Mouse (Mus musculus) limb, embryonic 14.5 days (tissue): ENCODE results near the gene Dmrt2. TPM values are rescaled to one million over a fixed set of nuclear protein-coding genes. Genes with fewer than 3 reads are reported as not detected.

ENCODE experiments used
- ATAC-seq: fragments of 200-750 bp; cut with Nextera tagmentation; 2 replicates; pipeline ENCODE4 v1.8.0; 2017; ENCODE audit warnings: low read depth, moderate number of reproducible peaks, moderate TSS enrichment; ENCODE audit not compliant: low FRiP score
- DNase-seq: peaks from one replicate; pipeline ENCODE4 v3.0.0-alpha.2; 2015; ENCODE audit warnings: low spot score
- H3K27ac ChIP-seq: fragments of 300-500 bp; sonication (generic); replicated peaks from 2 replicates; pipeline ENCODE4 v1.5.1; 2014; ENCODE audit warnings: low read depth, mild to moderate bottlenecking, low read length, moderate library complexity, mixed read lengths
- H3K27me3 ChIP-seq: fragments of 300-500 bp; sonication (generic); 2 replicates; pipeline ENCODE4 v1.6.1; 2014; ENCODE audit warnings: low read length, mixed read lengths; ENCODE audit not compliant: control insufficient read depth, insufficient read depth
- H3K36me3 ChIP-seq: fragments of 300-500 bp; sonication (generic); 2 replicates; pipeline ENCODE4 v1.6.1; 2014; ENCODE audit warnings: mild to moderate bottlenecking, low read length, moderate library complexity, mixed read lengths; ENCODE audit not compliant: control insufficient read depth, insufficient read depth
- H3K4me1 ChIP-seq: fragments of 300-500 bp; sonication (generic); 2 replicates; pipeline ENCODE4 v1.6.1; 2014; ENCODE audit warnings: antibody characterized with exemption, low read length, mixed read lengths; ENCODE audit not compliant: control insufficient read depth, insufficient read depth
- H3K4me2 ChIP-seq: fragments of 300-500 bp; sonication (generic); replicated peaks from 2 replicates; pipeline ENCODE4 v1.6.1; 2014; ENCODE audit warnings: low read depth, mild to moderate bottlenecking, low read length, moderate library complexity; ENCODE audit not compliant: severe bottlenecking
- H3K4me3 ChIP-seq: fragments of 300-500 bp; sonication (generic); replicated peaks from 2 replicates; pipeline ENCODE4 v1.5.1; 2014; ENCODE audit warnings: low read length
- H3K9ac ChIP-seq: fragments of 300-500 bp; sonication (generic); 2 replicates; pipeline ENCODE4 v1.6.1; 2014; ENCODE audit warnings: mild to moderate bottlenecking, low read depth, low read length, moderate library complexity; ENCODE audit not compliant: severe bottlenecking
- H3K9me3 ChIP-seq: fragments of 300-500 bp; sonication (generic); 2 replicates; pipeline ENCODE4 v1.6.1; 2016; ENCODE audit warnings: low read length; ENCODE audit not compliant: control insufficient read depth
- POLR2A ChIP-seq: fragments of 200-500 bp; IDR thresholded peaks from 2 replicates; pipeline ENCODE4 v1.8.0; 2012; ENCODE audit warnings: inconsistent platforms, mild to moderate bottlenecking, moderate library complexity, borderline replicate concordance; ENCODE audit not compliant: insufficient read depth, insufficient read length; ENCODE audit errors: extremely low read depth
- WGBS: fragments of 180-500 bp; shearing (Covaris S2); extraction: QIAGEN DNeasy Blood & Tissue Kit; methylation state at CpG from one replicate; pipeline ENCODE4 v1.1.7; 2014; 5-methylcytosine and 5-hydroxymethylcytosine counted together
- polyA plus RNA-seq, 2 experiments: library from polyadenylated mRNA; depleted of rRNA in 1 of 2; stranded (reverse) in 1 of 2; unstranded in 1 of 2; fragments of >200 nt; fragmentation: Nextera tagmentation in 1 of 2; extraction: Ambion mirVana in 1 of 2; gene quantifications; 2 replicates each; pipeline versions ENCODE4 v1.2.1 to v1.2.3; 2012 to 2014

The Dmrt2 gene
- polyA plus RNA-seq, 2 experiments, result 22.6 to 32.6 TPM

DNA sequence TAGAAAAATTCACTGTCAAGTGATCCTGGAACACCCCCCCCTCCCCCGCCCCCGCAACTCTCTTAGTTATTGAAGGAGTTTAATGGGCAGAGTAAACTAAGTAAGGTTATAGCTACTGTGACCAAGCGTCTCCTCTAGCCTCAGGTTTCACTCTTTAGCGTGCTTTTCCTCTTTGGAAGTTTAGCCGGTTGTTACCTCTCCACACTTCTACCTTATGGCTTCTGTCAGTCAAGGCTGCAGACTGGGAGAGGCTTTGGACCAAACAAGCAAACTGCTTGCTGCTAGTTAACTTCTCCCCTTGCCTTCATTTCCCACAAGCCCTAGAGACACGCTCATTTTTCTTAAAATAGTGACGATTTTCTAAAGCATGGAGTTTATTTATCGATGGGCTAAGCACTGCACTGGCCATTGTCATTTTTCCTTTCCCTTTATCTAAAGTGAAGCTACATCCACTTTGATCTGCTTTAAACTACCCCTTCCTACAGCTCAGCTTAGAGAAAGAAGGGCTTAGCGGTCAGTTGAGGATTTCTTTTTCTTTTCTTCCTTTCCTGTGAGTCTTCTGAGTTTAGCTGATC, 3.7 kb downstream of the Dmrt2 start:
- Histone ChIP-seq H3K4me2 (no peak overlapping the region), H3K4me3 (peak overlapping the region; percentile 53), H3K27me3 (peaks cover 70% of the 10 kb centered on the region), H3K36me3 (no peaks in the 10 kb centered on the region), H3K27ac (no peak overlapping the region), H3K4me1 (peaks cover 15% of the 10 kb centered on the region; the same call in 1 of the 2 replicates), H3K9ac (no peak overlapping the region), H3K9me3 (no peaks in the 10 kb centered on the region)
- TF ChIP-seq POLR2A, result no peak
- DNase-seq (no peak), ATAC-seq (no peak)
- WGBS, result 11% methylated on average over 9 of the region's 9 CpGs

DNA sequence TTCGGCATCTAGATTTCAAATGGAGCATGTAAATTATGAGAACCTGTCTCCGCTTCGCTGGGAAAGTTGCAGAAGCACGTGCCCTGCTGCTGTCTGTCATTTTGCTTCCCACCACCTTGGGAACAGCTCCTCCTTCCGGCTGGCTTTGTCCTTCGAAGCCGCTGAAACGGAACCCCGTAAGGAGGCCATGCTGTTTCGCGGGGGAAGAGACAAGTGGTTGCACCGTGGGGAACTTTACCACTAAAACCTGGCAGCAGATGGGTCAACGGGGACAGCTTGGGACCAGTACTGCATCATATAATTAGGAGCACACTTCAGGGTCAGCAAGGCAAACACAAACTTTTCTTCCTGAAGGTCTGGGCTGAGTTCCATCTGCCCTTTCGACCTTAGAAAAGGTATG, 26.6 kb downstream of the Dmrt2 start:
- peak; percentile 68; the same call in 1 of the 2 replicates for ATAC-seq
- 0 out of 2 replicates have a peak overlapping the region, but pooled peaks have one; percentile 10 for H3K4me2 ChIP-seq
- peak; percentile 42 for DNase-seq

DNA sequence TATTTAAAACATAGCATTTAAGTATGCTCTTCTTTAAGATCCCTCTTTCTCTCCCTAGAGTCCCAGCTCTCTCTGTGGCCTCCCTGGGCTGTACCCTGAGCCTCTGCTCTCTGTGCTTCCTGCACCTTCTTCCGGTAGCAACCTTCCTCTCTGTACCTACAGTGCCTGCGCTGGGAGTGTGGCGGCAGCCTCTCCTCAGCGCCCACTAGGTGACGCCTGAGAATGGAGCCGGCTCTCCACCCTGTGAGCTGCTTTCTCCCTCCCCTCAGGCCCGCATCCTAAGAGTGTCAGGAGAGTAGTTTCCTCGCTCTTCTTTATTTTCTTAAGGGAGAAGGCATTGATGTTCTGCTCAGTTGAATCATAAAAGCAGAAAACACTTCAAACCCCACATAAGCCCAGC, 41.2 kb downstream of the Dmrt2 start:
- whole genome bisulfite sequencing, result 7% methylated on average over 8 of the region's 8 CpGs
- DNase-seq (peak; percentile 16), ATAC-seq (peak; percentile 55; the same call in 1 of the 2 replicates)
- Histone ChIP-seq H3K9ac (no peak overlapping the region), H3K27me3 (no peaks in the 10 kb centered on the region), H3K27ac (no peak overlapping the region), H3K4me2 (no peak overlapping the region), H3K9me3 (no peaks in the 10 kb centered on the region), H3K4me3 (no peak overlapping the region), H3K4me1 (no peaks in the 10 kb centered on the region), H3K36me3 (no peaks in the 10 kb centered on the region)
- TF ChIP-seq POLR2A, result no peak

More for the DNA sequence above, 26.6 kb downstream of the Dmrt2 start:
- Histone ChIP-seq H3K27ac (no peak overlapping the region), H3K9ac (no peak overlapping the region), H3K4me1 (0 out of 2 replicates have a peak, but pooled peaks cover 4% of the 10 kb centered on the region), H3K9me3 (no peaks in the 10 kb centered on the region), H3K27me3 (no peaks in the 10 kb centered on the region), H3K36me3 (no peaks in the 10 kb centered on the region), H3K4me3 (no peak overlapping the region)
- TF ChIP-seq POLR2A, result no peak
- 46% methylated on average over 14 of the region's 14 CpGs for WGBS

DNA sequence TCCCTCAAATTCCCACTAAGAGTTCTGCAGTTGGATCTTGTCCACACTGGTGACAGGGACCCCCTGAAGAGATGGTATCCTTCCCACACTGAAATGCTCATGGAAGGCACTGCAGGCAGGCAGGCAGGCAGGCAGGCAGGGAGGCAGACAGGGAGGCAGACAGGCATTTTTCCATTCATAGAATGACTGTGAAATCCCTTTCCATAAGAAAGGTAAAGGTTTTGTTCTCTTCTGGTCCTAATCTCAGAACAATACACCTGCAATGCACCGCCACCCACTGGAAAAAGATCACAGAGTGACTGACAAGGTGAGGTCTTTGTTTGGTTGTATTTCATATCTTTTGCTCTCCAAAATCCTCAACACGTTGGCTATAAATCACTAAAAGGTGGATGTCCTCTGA, 42.7 kb downstream of the Dmrt2 start:
- Histone ChIP-seq H3K4me3 (no peak overlapping the region), H3K4me2 (no peak overlapping the region), H3K4me1 (no peaks in the 10 kb centered on the region), H3K9ac (no peak overlapping the region), H3K9me3 (no peaks in the 10 kb centered on the region), H3K27ac (no peak overlapping the region), H3K36me3 (no peaks in the 10 kb centered on the region), H3K27me3 (no peaks in the 10 kb centered on the region)
- WGBS, result 61% methylated on average over 2 of the region's 2 CpGs
- DNase-seq (no peak), ATAC-seq (no peak)
- no peak for TF ChIP-seq POLR2A

DNA sequence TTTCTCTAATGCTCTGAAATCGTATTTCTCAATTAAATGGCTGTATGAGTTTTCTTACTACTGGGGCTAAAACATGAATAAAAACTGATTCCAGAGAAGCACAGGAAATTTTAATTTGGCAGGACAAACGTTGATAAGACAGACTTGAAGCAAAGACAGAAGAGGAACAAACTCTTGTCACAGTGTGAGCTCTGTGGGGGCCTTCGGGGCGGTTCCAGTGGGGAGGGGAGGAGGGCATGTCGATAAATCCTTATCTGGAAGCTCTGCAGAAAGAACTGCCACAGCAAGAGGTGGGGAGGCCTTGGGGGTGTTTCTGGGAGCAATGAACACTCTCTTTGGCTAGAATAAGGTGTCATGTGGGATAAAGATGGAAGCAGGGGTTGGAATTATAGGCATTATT, 50.4 kb downstream of the Dmrt2 start:
- no peak overlapping the region for H3K4me3 ChIP-seq
- H3K27ac ChIP-seq, result no peak overlapping the region
- no peak for TF ChIP-seq POLR2A
- no peak overlapping the region for H3K4me2 ChIP-seq
- H3K4me1 ChIP-seq, result no peaks in the 10 kb centered on the region
- no peak overlapping the region for H3K9ac ChIP-seq
- H3K36me3 ChIP-seq, result no peaks in the 10 kb centered on the region
- no peaks in the 10 kb centered on the region for H3K9me3 ChIP-seq
- WGBS, result 66% methylated on average over 5 of the region's 5 CpGs
- no peak for ATAC-seq
- no peak for DNase-seq
- no peaks in the 10 kb centered on the region for H3K27me3 ChIP-seq

Other genes with a start within 250 kb of the Dmrt2 start
- 0.05 TPM in 1 of 2 replicates, not detected in the other for gene Dmrt1, start 166.8 kb upstream of the Dmrt2 start, polyA plus RNA-seq (2012; rRNA removed)
- gene Dmrt1, start 166.8 kb upstream of the Dmrt2 start, polyA plus RNA-seq (2014; fragmentation: Nextera tagmentation; extraction: Ambion mirVana), result not detected in 2 replicates
- gene Dmrt3, start 62.1 kb upstream of the Dmrt2 start, polyA plus RNA-seq (2012; rRNA removed), result 0.28 and 0.29 TPM in 2 replicates
- gene Dmrt3, start 62.1 kb upstream of the Dmrt2 start, polyA plus RNA-seq (2014; fragmentation: Nextera tagmentation; extraction: Ambion mirVana), result 0.19 and 0.21 TPM in 2 replicates